In the genomic region with DNA sequence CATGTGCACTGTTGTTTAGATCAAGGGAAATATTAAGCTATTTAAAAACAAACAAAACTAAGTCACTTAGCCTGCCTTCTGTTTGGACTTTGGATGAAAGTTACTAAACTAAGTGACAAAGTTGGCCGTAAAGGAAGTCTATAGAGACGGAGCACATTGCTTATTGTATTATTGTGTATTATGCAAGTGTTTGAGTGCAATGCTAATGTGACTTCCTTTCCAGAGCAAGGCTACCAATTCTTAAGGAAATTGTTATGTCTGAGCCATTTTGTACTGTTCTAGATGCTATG, we compare ENCODE assay signal across 10 mouse cellular contexts. TPM values are rescaled to one million over a fixed set of nuclear protein-coding genes. Genes with fewer than 3 reads are reported as not detected.
A peak's percentile ranks its signal among the peaks of the same experiment; 100 is the strongest.
DNase-seq lines count a peak whose midpoint lies in the region; ATAC-seq and TF ChIP-seq lines count a peak whose summit lies in the region.
"Had no signal": no experiment of that assay in that cellular context is flagged by ENCODE, and none has a peak within 500 bp of the region (broad histone marks: within the 10 kb centered on the region; RNA-seq: fewer than 3 reads in every experiment).

No protein-coding gene starts in this region.

- no peaks in the 10 kb centered on the region for H3K27me3 ChIP-seq in kidney, embryonic 14.5 days (ENCODE audit: control insufficient read depth, insufficient read depth, low read length)
- no peaks in the 10 kb centered on the region for H3K27me3 ChIP-seq in embryonic facial prominence, embryonic 12.5 days
- no peaks in the 10 kb centered on the region for H3K27me3 ChIP-seq in hindbrain, postnatal 0 days (ENCODE audit: insufficient read depth, low read length)
- H3K27me3 ChIP-seq in midbrain, embryonic 15.5 days (replicated peaks) = 0 out of 2 replicates have a peak, but pooled peaks cover 2% of the 10 kb centered on the region

- no peak for DNase-seq in kidney, postnatal 4 days
- DNase-seq in hindbrain, postnatal 0 days (ENCODE audit: low spot score) = no peak
- no peak for DNase-seq in gastrocnemius, postnatal 4 days (ENCODE audit: low spot score in 2 of 2)
- DNase-seq in ovary, postnatal 10 days (ENCODE audit: low spot score) = no peak
- no peak for DNase-seq in left cerebral cortex, postnatal 36 days (ENCODE audit: low spot score in 2 of 2)
- DNase-seq: cerebellum, adult 8-10 months had no signal

- intact Hi-C loops in left cerebral cortex, postnatal 36 days (cut with DNase I) = loop anchor here (2.0 to 10.0 kb wide), 5 partner anchors 131 to 1237 kb away; no protein-coding TSS in a partner anchor

- peak overlapping the region; percentile 58; the same call in 1 of the 2 replicates for H3K9ac ChIP-seq in kidney, embryonic 14.5 days (ENCODE audit: low read depth, low read length)
- H3K9ac ChIP-seq in embryonic facial prominence, embryonic 12.5 days = peak overlapping the region; percentile 54
- H3K9ac ChIP-seq in hindbrain, postnatal 0 days (replicated peaks; ENCODE audit: low read length) = peak overlapping the region; percentile 63; the same call in 1 of the 2 replicates
- H3K9ac ChIP-seq in midbrain, embryonic 15.5 days = no peak overlapping the region

- H3K4me1 ChIP-seq in kidney, embryonic 14.5 days (ENCODE audit: control insufficient read depth, insufficient read depth, low read length) = no peaks in the 10 kb centered on the region
- H3K4me1 ChIP-seq in embryonic facial prominence, embryonic 12.5 days = no peaks in the 10 kb centered on the region
- H3K4me1 ChIP-seq in hindbrain, postnatal 0 days (ENCODE audit: insufficient read depth, low read length) = no peaks in the 10 kb centered on the region
- H3K4me1 ChIP-seq in midbrain, embryonic 15.5 days = peaks cover 3% of the 10 kb centered on the region; the same call in 1 of the 2 replicates

- no peak for TF ChIP-seq CTCF in hindbrain, postnatal 0 days (IDR thresholded peaks at IDR 0.05; ENCODE audit: low read depth)

- H3K4me3 ChIP-seq in kidney, embryonic 14.5 days (ENCODE audit: low read length) = peak overlapping the region; percentile 64
- H3K4me3 ChIP-seq in embryonic facial prominence, embryonic 12.5 days = peak overlapping the region; percentile 57
- H3K4me3 ChIP-seq in hindbrain, postnatal 0 days (ENCODE audit: low read length) = peak overlapping the region; percentile 77
- peak overlapping the region; percentile 57 for H3K4me3 ChIP-seq in midbrain, embryonic 15.5 days

- WGBS in kidney, embryonic 14.5 days = 67% methylated on average over 2 of the region's 2 CpGs
- WGBS in embryonic facial prominence, embryonic 12.5 days = 47% methylated on average over 2 of the region's 2 CpGs
- 48% methylated on average over 2 of the region's 2 CpGs for WGBS in hindbrain, postnatal 0 days
- 51% methylated on average over 2 of the region's 2 CpGs for WGBS in midbrain, embryonic 15.5 days

- no peaks in the 10 kb centered on the region for H3K9me3 ChIP-seq in kidney, embryonic 14.5 days (ENCODE audit: control insufficient read depth, low read length)
- no peaks in the 10 kb centered on the region for H3K9me3 ChIP-seq in embryonic facial prominence, embryonic 12.5 days
- H3K9me3 ChIP-seq in hindbrain, postnatal 0 days (ENCODE audit: low read length) = no peaks in the 10 kb centered on the region
- no peaks in the 10 kb centered on the region for H3K9me3 ChIP-seq in midbrain, embryonic 15.5 days

- H3K36me3 ChIP-seq in kidney, embryonic 14.5 days (ENCODE audit: control insufficient read depth, insufficient read depth, low read length) = no peaks in the 10 kb centered on the region
- H3K36me3 ChIP-seq in embryonic facial prominence, embryonic 12.5 days = no peaks in the 10 kb centered on the region
- H3K36me3 ChIP-seq in hindbrain, postnatal 0 days (ENCODE audit: insufficient read depth, low read length) = no peaks in the 10 kb centered on the region
- no peaks in the 10 kb centered on the region for H3K36me3 ChIP-seq in midbrain, embryonic 15.5 days (replicated peaks)

- no peak for ATAC-seq in kidney, embryonic 14.5 days (ENCODE audit: low FRiP score, low TSS enrichment)
- no peak for ATAC-seq in embryonic facial prominence, embryonic 12.5 days (ENCODE audit: insufficient number of reproducible peaks, insufficient read depth, low FRiP score, low TSS enrichment)
- no peak for ATAC-seq in hindbrain, postnatal 0 days
- ATAC-seq in midbrain, embryonic 15.5 days (replicated peaks) = no peak

- no peak overlapping the region for H3K27ac ChIP-seq in kidney, embryonic 14.5 days (ENCODE audit: low read depth, low read length)
- H3K27ac ChIP-seq in embryonic facial prominence, embryonic 12.5 days = no peak overlapping the region
- H3K27ac ChIP-seq in hindbrain, postnatal 0 days = no peak overlapping the region
- no peak overlapping the region for H3K27ac ChIP-seq in midbrain, embryonic 15.5 days

- H3K4me2 ChIP-seq in kidney, embryonic 14.5 days (replicated peaks; ENCODE audit: low read depth, low read length) = peak overlapping the region; percentile 80
- peak overlapping the region; percentile 81 for H3K4me2 ChIP-seq in embryonic facial prominence, embryonic 12.5 days (replicated peaks)
- H3K4me2 ChIP-seq in hindbrain, postnatal 0 days (ENCODE audit: low read depth, low read length) = peak overlapping the region; percentile 93
- H3K4me2 ChIP-seq in midbrain, embryonic 15.5 days = peak overlapping the region; percentile 90

RNA-seq across cellular contexts. Expression of a gene that starts 21.8 kb away (rescaled TPM):
- polyA plus RNA-seq in kidney, embryonic 14.5 days (2014; fragmentation: Nextera tagmentation; extraction: Ambion mirVana) = 54.8 and 56.7 TPM in 2 replicates
- 69.9 and 73.2 TPM in 2 replicates for polyA plus RNA-seq in embryonic facial prominence, embryonic 12.5 days (2016; fragmentation: Nextera tagmentation; extraction: Ambion mirVana)
- total RNA-seq in hindbrain, postnatal 0 days (2014; rRNA removed) = 23.6 and 27.2 TPM in 2 replicates
- 45.7 and 46.2 TPM in 2 replicates for polyA plus RNA-seq in hindbrain, postnatal 0 days (2015; fragmentation: Nextera tagmentation; extraction: Ambion mirVana)
- polyA plus RNA-seq in midbrain, embryonic 15.5 days (2015; fragmentation: Nextera tagmentation; extraction: Ambion mirVana) = 27.1 and 39.5 TPM in 2 replicates
- 100 to 1,000 TPM; 565 to 585 TPM for total RNA-seq in gastrocnemius, postnatal 4 days (2021)
- 100 to 1,000 TPM; 620 to 698 TPM for total RNA-seq in left cerebral cortex, postnatal 36 days (2021)
- total RNA-seq: MEL had no signal
